Mouse (Mus musculus) B cell, adult 62 days (primary cell): Measurements from ENCODE around the gene Vmn1r75. TPM values are rescaled to one million over a fixed set of nuclear protein-coding genes. Genes with fewer than 3 reads are reported as not detected.

Source experiments
- total RNA-seq: library from RNA; stranded (reverse); gene quantifications from 4 replicates; pipeline ENCODE4 v1.2.4, GENCODE M21; 2023

Gene Vmn1r75
- total RNA-seq: not detected in 4 replicates

DNA sequence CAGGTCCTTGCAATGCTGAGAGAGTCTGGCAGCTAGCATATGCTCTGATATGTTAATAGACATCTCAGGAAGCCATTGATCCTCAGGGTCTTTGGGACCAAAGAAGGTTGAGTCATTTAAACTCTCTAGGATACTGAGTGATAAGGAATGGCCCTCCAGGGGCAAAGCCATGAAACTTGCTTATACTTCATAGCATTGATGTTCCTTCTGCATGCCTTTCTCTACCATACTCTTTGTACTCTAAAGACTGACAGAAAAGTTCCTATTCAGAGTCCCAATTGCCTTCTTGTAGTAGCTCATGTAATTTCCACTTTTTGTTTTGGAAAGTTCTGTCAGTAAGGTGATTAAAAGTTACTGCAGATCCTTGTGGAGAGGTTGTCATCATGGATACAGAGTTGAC, at the start of gene Vmn1r75:
Gene Vmn1r75, plus strand, starts transcription at position 301 of the 400 bp plus-strand sequence.

DNA sequence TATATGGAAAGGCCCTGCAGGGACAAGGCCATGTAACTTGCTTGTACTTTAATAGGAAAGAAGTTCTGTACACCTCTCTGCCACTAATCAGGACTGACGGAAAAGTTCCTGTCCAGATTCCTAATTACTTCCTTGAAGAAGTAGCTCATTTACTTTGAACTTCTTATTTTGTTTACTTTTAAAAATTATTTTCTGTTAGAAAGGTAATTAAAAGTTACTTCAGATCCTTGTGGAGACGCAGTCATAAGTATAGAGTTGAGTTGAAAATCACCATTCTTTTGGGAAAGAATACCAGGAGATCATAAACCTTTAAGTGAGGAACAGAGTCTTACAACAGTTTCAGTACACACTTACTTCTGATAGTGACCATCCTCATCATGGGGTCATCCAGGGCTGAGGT, 40.8 kb upstream of the Vmn1r75 start, which contains the start of gene Vmn1r74:
Gene Vmn1r74, plus strand, starts transcription at position 301 of the 400 bp plus-strand sequence.

Other genes with a start within 250 kb of the Vmn1r75 start
- gene Vmn1r72, start 194.5 kb upstream of the Vmn1r75 start, total RNA-seq: not detected in 4 replicates
- gene Vmn1r73, start 144.4 kb upstream of the Vmn1r75 start, total RNA-seq: not detected in 4 replicates
- gene Vmn1r74, start 40.6 kb upstream of the Vmn1r75 start, total RNA-seq: not detected in 4 replicates
- not detected in 4 replicates for gene Vmn1r76, start 63.6 kb downstream of the Vmn1r75 start, total RNA-seq
- not detected in 4 replicates for gene Vmn1r77, start 162.1 kb downstream of the Vmn1r75 start, total RNA-seq